Mouse (Mus musculus) neural tube, embryonic 11.5 days (tissue): ENCODE measurements around the gene Nat14. TPM values are rescaled to one million over a fixed set of nuclear protein-coding genes. Genes with fewer than 3 reads are reported as not detected.

ENCODE experiments used
- ATAC-seq: fragments of 200-750 bp; cut with Nextera tagmentation; 2 replicates; pipeline ENCODE4 v1.8.0; 2017; ENCODE audit warnings: moderate number of reproducible peaks, mild to moderate bottlenecking, moderate TSS enrichment, moderate library complexity; ENCODE audit not compliant: insufficient read depth, low FRiP score, low TSS enrichment
- DNase-seq: peaks from one replicate; pipeline ENCODE4 v3.0.0-alpha.2; 2015; ENCODE audit warnings: low spot score
- H3K27ac ChIP-seq: fragments of 300-500 bp; sonication (generic); 2 replicates; pipeline ENCODE4 v1.5.1; 2014; ENCODE audit warnings: low read depth, mild to moderate bottlenecking, low read length
- H3K27me3 ChIP-seq: fragments of 300-500 bp; sonication (generic); 2 replicates; pipeline ENCODE4 v1.6.1; 2014; ENCODE audit warnings: mild to moderate bottlenecking, low read length, mixed read lengths; ENCODE audit not compliant: control insufficient read depth, insufficient read depth
- H3K36me3 ChIP-seq: fragments of 300-500 bp; sonication (generic); 2 replicates; pipeline ENCODE4 v1.6.1; 2014; ENCODE audit warnings: mild to moderate bottlenecking, low read length, moderate library complexity, mixed read lengths; ENCODE audit not compliant: control insufficient read depth, insufficient read depth
- H3K4me1 ChIP-seq: fragments of 300-500 bp; sonication (generic); 2 replicates; pipeline ENCODE4 v1.6.1; 2014; ENCODE audit warnings: low read length, mixed read lengths; ENCODE audit not compliant: control insufficient read depth, insufficient read depth
- H3K4me2 ChIP-seq: fragments of 300-500 bp; sonication (generic); 2 replicates; pipeline ENCODE4 v1.6.1; 2014; ENCODE audit warnings: low read depth, mild to moderate bottlenecking, moderate library complexity
- H3K4me3 ChIP-seq: fragments of 300-500 bp; sonication (generic); 2 replicates; pipeline ENCODE4 v1.5.1; 2014; ENCODE audit warnings: low read depth, low read length
- H3K9ac ChIP-seq: fragments of 300-500 bp; sonication (generic); 2 replicates; pipeline ENCODE4 v1.6.1; 2014; ENCODE audit warnings: mild to moderate bottlenecking, low read length
- H3K9me3 ChIP-seq: fragments of 300-500 bp; sonication (generic); 2 replicates; pipeline ENCODE4 v1.6.1; 2016; ENCODE audit warnings: low read length; ENCODE audit not compliant: control insufficient read depth
- WGBS: fragments of 180-500 bp; shearing (Covaris S2); extraction: QIAGEN DNeasy Blood & Tissue Kit; methylation state at CpG from one replicate; pipeline ENCODE4 v1.1.7; 2014; 5-methylcytosine and 5-hydroxymethylcytosine counted together
- polyA plus RNA-seq: library from polyadenylated mRNA; unstranded; fragments of >200 nt; fragmentation: Nextera tagmentation; extraction: Ambion mirVana; gene quantifications from 2 replicates; pipeline ENCODE4 v1.2.1, GENCODE M21; 2014

The Nat14 gene
- polyA plus RNA-seq, 1 experiment from 2014 or later: 7.1 TPM

DNA sequence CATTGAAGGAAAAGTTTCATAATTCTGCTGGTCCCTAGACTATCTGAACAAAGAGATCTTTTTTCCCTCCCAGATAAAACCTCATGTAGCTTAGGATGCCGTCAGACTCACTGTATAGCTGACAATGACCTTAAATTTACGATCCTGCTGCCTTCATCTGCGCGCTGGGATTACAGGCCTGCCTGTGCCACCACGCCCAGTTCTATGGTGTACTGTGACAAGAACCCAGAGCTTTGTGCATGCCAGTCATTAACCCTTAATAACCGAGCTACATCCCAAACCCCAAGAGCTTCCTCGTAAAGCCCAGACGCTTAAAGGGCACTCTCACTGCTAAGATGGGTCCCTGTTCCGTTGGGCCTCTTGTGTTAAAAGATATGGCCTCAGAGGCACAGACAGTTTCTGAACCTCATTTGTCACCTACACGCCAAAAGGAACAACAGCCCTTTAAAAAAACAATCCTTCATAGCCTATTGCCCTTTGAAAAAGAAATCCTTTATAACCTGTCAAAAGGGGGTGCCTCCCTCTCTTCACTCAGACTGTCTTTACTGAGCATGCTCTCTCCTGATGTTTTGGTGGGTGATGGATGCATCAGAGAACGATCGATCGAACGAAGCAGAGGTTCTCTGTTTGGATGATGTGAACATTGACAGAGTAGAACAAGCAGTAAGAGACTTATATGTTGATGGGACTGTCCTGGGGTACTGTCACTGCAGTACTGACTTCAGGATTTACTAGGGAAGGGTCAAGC is 6.0 kb upstream of the Nat14 start:
- DNase-seq (peak; percentile 35), ATAC-seq (peak; percentile 62)
- Histone ChIP-seq H3K4me2 (peak overlapping the region; percentile 62), H3K4me1 (peaks cover 16% of the 10 kb centered on the region), H3K27me3 (no peaks in the 10 kb centered on the region; the same call in 1 of the 2 replicates), H3K9ac (peak overlapping the region; percentile 94), H3K4me3 (peak overlapping the region; percentile 74), H3K27ac (peak overlapping the region; percentile 96), H3K36me3 (peaks cover 20% of the 10 kb centered on the region), H3K9me3 (no peaks in the 10 kb centered on the region)
- WGBS: 16% methylated on average over 14 of the region's 14 CpGs

DNA sequence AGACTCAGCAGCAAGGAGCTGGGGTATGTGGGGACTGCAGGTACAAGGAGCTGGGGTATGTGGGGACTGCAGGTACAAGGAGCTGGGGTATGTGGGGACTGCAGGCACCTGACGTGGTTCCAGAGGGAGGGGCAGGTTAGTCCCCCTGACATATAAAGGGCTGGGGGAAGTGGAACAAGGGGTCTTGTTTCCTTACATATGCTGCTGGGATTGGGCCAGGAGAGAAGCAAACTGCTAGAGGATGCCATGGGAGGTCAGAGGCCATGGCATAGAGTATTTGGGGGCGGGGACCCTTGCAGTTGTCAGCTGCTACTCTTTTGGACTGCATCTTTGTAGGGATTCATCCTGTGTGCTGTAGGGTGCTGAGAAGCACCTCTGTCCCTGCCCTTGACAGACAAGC is 4.3 kb upstream of the Nat14 start:
- H3K27ac ChIP-seq: no peak overlapping the region
- peaks cover 32% of the 10 kb centered on the region for H3K4me1 ChIP-seq
- 0 out of 2 replicates have a peak overlapping the region, but pooled peaks have one; percentile 32 for H3K9ac ChIP-seq
- no peak overlapping the region for H3K4me3 ChIP-seq
- ATAC-seq (no peak), DNase-seq (no peak)
- H3K4me2 ChIP-seq: no peak overlapping the region
- H3K27me3 ChIP-seq: no peaks in the 10 kb centered on the region
- WGBS: 94% methylated on average over 2 of the region's 2 CpGs
- peaks cover 20% of the 10 kb centered on the region for H3K36me3 ChIP-seq
- H3K9me3 ChIP-seq: no peaks in the 10 kb centered on the region

GRCm38 (mm10) chr7:4918681-4919080 is 3.1 kb upstream of the Nat14 start:
- peaks cover 41% of the 10 kb centered on the region for H3K4me1 ChIP-seq
- H3K27me3 ChIP-seq: no peaks in the 10 kb centered on the region
- DNase-seq (no peak), ATAC-seq (no peak)
- WGBS: 93% methylated on average over 15 of the region's 15 CpGs
- H3K9me3 ChIP-seq: no peaks in the 10 kb centered on the region
- H3K4me2 ChIP-seq: no peak overlapping the region
- H3K9ac ChIP-seq: no peak overlapping the region
- peaks cover 20% of the 10 kb centered on the region for H3K36me3 ChIP-seq
- H3K4me3 ChIP-seq: no peak overlapping the region
- H3K27ac ChIP-seq: no peak overlapping the region

DNA sequence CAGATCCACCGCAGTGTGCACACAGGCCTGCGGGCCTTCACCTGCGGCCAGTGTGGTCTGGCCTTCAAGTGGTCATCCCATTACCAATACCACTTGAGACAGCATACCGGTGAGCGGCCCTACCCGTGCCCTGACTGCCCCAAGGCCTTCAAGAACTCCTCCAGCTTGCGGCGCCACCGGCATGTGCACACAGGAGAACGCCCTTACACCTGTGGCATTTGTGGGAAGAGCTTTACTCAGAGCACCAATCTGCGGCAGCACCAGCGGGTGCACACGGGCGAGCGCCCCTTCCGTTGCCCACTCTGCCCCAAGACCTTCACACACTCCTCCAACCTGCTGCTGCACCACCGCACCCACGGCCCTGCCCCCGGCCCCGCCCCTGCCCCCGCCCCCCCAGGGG is 2.7 kb upstream of the Nat14 start:
- ATAC-seq (no peak), DNase-seq (no peak)
- Histone ChIP-seq H3K9ac (no peak overlapping the region; the same call in 1 of the 2 replicates), H3K4me2 (no peak overlapping the region), H3K27ac (no peak overlapping the region), H3K4me1 (peaks cover 45% of the 10 kb centered on the region), H3K9me3 (no peaks in the 10 kb centered on the region), H3K27me3 (no peaks in the 10 kb centered on the region), H3K36me3 (peaks cover 20% of the 10 kb centered on the region), H3K4me3 (no peak overlapping the region)
- WGBS: 93% methylated on average over 19 of the region's 21 CpGs

DNA sequence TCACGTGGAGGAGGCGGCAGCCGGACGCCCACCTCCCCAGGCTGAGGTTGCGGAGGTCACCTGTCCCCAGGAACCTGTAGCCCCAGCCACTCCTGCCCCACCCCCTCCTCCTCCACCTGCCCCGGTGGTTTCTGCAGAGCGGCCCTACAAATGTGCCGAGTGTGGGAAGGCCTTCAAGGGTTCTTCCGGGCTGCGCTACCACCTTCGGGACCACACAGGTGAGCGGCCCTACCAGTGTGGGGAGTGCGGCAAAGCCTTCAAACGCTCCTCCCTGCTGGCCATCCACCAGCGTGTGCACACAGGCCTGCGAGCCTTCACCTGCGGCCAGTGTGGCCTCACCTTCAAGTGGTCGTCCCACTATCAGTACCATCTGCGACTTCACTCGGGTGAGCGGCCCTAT is 1.9 kb upstream of the Nat14 start:
- WGBS: 89% methylated on average over 21 of the region's 21 CpGs
- Histone ChIP-seq H3K9ac (no peak overlapping the region), H3K27me3 (no peaks in the 10 kb centered on the region), H3K36me3 (peaks cover 20% of the 10 kb centered on the region), H3K27ac (no peak overlapping the region), H3K4me3 (no peak overlapping the region), H3K9me3 (no peaks in the 10 kb centered on the region), H3K4me1 (peaks cover 45% of the 10 kb centered on the region), H3K4me2 (no peak overlapping the region)
- ATAC-seq (no peak), DNase-seq (no peak)

DNA sequence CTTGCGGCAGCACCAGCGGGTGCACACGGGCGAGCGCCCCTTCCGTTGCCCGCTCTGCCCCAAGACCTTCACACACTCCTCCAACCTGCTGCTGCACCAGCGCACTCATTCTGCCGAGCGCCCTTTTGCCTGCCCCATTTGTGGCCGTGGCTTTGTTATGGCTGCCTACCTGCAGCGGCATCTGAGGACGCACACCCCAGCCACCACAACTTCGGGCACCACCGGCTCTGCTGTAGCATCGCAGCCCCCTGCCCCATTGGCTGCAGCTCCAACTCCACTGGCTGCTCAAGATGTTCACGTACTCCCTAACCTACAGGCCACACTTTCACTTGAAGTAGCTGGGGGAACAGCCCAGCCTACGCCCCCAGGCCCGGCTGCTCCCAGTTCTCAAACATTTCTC is 1.3 kb upstream of the Nat14 start:
- no peak overlapping the region for H3K4me2 ChIP-seq
- no peaks in the 10 kb centered on the region for H3K9me3 ChIP-seq
- H3K4me3 ChIP-seq: no peak overlapping the region
- no peaks in the 10 kb centered on the region for H3K27me3 ChIP-seq
- DNase-seq: no peak
- peaks cover 20% of the 10 kb centered on the region for H3K36me3 ChIP-seq
- H3K27ac ChIP-seq: 0 out of 2 replicates have a peak overlapping the region, but pooled peaks have one; percentile 34
- 87% methylated on average over 19 of the region's 19 CpGs for WGBS
- ATAC-seq: no peak
- H3K9ac ChIP-seq: no peak overlapping the region
- peaks cover 45% of the 10 kb centered on the region for H3K4me1 ChIP-seq

DNA sequence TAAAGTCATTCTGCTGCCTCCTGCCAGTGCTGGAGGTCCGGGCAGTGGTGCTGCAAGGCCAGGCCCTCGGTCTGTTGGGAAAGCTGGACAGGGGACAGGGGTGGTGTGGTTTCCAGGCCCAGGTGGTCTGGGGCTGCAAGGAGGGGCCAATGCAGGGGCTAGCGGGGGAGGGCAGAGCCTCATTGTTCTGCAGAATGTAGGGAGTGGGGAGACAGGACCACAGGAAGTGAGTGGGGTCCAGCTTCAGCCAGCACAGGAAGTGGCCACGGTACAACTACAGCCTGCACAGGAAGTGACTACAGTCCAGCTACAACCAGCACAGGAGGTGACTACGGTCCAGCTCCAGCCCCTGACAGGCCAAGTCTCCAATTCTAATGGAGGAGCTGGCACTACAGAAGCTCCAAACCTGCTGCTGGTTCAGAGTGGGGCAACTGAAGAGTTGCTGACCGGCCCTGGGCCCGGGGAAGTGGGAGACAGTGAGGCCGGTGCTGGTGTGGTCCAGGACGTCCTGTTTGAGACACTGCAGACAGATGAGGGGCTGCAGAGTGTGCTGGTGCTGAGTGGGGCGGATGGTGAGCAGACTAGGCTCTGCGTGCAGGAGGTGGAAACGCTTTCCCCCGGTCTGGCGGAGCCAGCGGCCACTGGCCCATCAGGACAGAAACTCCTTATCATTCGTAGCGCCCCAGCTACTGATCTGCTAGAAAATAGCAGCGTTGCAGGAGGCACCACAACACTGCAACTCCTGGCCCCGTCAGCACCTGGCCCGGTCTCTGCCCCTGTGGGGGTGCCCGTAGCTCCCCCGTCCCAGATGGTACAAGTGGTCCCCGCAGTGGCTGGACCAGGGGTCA is 628 bp upstream of the Nat14 start:
- no peak overlapping the region for H3K4me3 ChIP-seq
- H3K9me3 ChIP-seq: no peaks in the 10 kb centered on the region
- no peak overlapping the region for H3K4me2 ChIP-seq
- H3K36me3 ChIP-seq: peaks cover 20% of the 10 kb centered on the region
- H3K4me1 ChIP-seq: peaks cover 45% of the 10 kb centered on the region
- DNase-seq (no peak), ATAC-seq (no peak)
- peak overlapping the region; percentile 95 for H3K27ac ChIP-seq
- WGBS: 66% methylated on average over 23 of the region's 23 CpGs
- no peaks in the 10 kb centered on the region for H3K27me3 ChIP-seq
- peak overlapping the region; percentile 39; the same call in 1 of the 2 replicates for H3K9ac ChIP-seq

GRCm38 (mm10) chr7:4922508-4922907 is 680 bp downstream of the Nat14 start:
- WGBS: under 1% methylated on average over 14 of the region's 14 CpGs
- Histone ChIP-seq H3K27me3 (no peaks in the 10 kb centered on the region), H3K9ac (peak overlapping the region; percentile 54), H3K9me3 (no peaks in the 10 kb centered on the region), H3K4me1 (peaks cover 43% of the 10 kb centered on the region), H3K4me2 (peak overlapping the region; percentile 94), H3K4me3 (peak overlapping the region; percentile 37), H3K27ac (peak overlapping the region; percentile 95), H3K36me3 (peaks cover 20% of the 10 kb centered on the region)
- peak; percentile 89 for DNase-seq
- ATAC-seq: peak; percentile 85
